Mouse (Mus musculus) MEL (cell line): ENCODE measurements around the gene Rbfox3.

ENCODE experiments used
- CTCF ChIP-seq, 3 experiments: IDR thresholded peaks in 2 of 3; conservative IDR thresholded peaks in 1 of 3; 2 replicates each; pipeline ENCODE4 v1.5.1; 2011 to 2012; ENCODE audit warnings: low read length in 3 of 3, low read depth in 2 of 3, mild to moderate bottlenecking in 2 of 3, improper control_type of control experiment in 1 of 3, inconsistent platforms in 1 of 3, mixed read lengths in 1 of 3, moderate library complexity in 1 of 3; ENCODE audit not compliant: control insufficient read depth in 1 of 3, insufficient read depth in 1 of 3, poor library complexity in 1 of 3, severe bottlenecking in 1 of 3
- EP300 ChIP-seq, 2 experiments: IDR thresholded peaks; 2 replicates each; pipeline ENCODE4 v1.6.1; 2011; ENCODE audit warnings: improper control_type of control experiment in 2 of 2, low read length in 2 of 2, low read depth in 1 of 2, mild to moderate bottlenecking in 1 of 2
- JUND ChIP-seq: IDR thresholded peaks from 2 replicates; pipeline ENCODE4 v1.6.1; 2011; ENCODE audit warnings: low read depth, mild to moderate bottlenecking, improper control_type of control experiment, low read length
- MAFK ChIP-seq: IDR thresholded peaks from 2 replicates; pipeline ENCODE4 v1.6.1; 2011; ENCODE audit warnings: low read depth, mild to moderate bottlenecking, low read length, improper control_type of control experiment, borderline replicate concordance
- MAZ ChIP-seq: IDR thresholded peaks from 2 replicates; pipeline ENCODE4 v1.6.1; 2012; ENCODE audit warnings: low read depth, mild to moderate bottlenecking, inconsistent platforms, low read length, improper control_type of control experiment
- TCF12 ChIP-seq: IDR thresholded peaks from 2 replicates; pipeline ENCODE4 v1.6.1; 2014; ENCODE audit warnings: low read depth, mild to moderate bottlenecking, inconsistent platforms, low read length, improper control_type of control experiment, moderate library complexity

GRCm38 (mm10) chr11:118573569-118573968, 337.8 kb downstream of the Rbfox3 start:
- no peak for TF ChIP-seq MAZ
- peak in 2 of 3 experiments; percentile 7 to 44; a peak in 3 of 6 replicates for TF ChIP-seq CTCF (IDR thresholded peaks at IDR 0.05 in 2 of 3, conservative IDR thresholded peaks at IDR 0.05 in 1 of 3; ENCODE audit: control insufficient read depth in 1 of 3, insufficient read depth in 1 of 3, low read depth in 2 of 3, low read length in 3 of 3, poor library complexity in 1 of 3, severe bottlenecking in 1 of 3)
- TF ChIP-seq TCF12: no peak
- no peak for TF ChIP-seq EP300 (IDR thresholded peaks at IDR 0.05; ENCODE audit: low read depth in 1 of 2, low read length in 2 of 2)
- TF ChIP-seq JUND: no peak
- TF ChIP-seq MAFK: no peak
